Mouse (Mus musculus) layer of hippocampus, adult 18-20 months (tissue): ENCODE results near the gene Mthfd1l. TPM values are rescaled to one million over a fixed set of nuclear protein-coding genes. Genes with fewer than 3 reads are reported as not detected.

Experiments used
- DNase-seq, 2 experiments: peaks; one replicate each; pipeline ENCODE4 v3.0.0; 2022; ENCODE audit warnings: low spot score in 2 of 2
- total RNA-seq, 2 experiments: library from RNA; stranded (reverse); gene quantifications; 2 replicates each; pipeline ENCODE4 v1.2.3; 2021

Mthfd1l gene
- total RNA-seq, 2 experiments from 2014 or later, result 8.7 to 8.9 TPM

GRCm38 (mm10) chr10:4078979-4079630, 106.2 kb downstream of the Mthfd1l start:
- DNase-seq, result no peak

- peak; percentile 41 to 66 for DNase-seq
Observed at GRCm38 (mm10) chr10:4079643-4080244, 106.8 kb downstream of the Mthfd1l start.

- DNase-seq, result no peak
Observed at GRCm38 (mm10) chr10:4083609-4084008, 110.7 kb downstream of the Mthfd1l start.

- DNase-seq, result no peak
Observed at GRCm38 (mm10) chr10:4084907-4085306, 112.0 kb downstream of the Mthfd1l start.

GRCm38 (mm10) chr10:4085363-4086141, 112.6 kb downstream of the Mthfd1l start:
- no peak for DNase-seq

- DNase-seq, result no peak
Observed at GRCm38 (mm10) chr10:4087563-4087962, 114.6 kb downstream of the Mthfd1l start.

- DNase-seq, result no peak
Observed at GRCm38 (mm10) chr10:4088744-4089414, 116.0 kb downstream of the Mthfd1l start.

GRCm38 (mm10) chr10:4089885-4090284, 117.0 kb downstream of the Mthfd1l start:
- DNase-seq, result no peak

GRCm38 (mm10) chr10:4092990-4093389, 120.1 kb downstream of the Mthfd1l start:
- no peak for DNase-seq

GRCm38 (mm10) chr10:4094093-4094817, 121.3 kb downstream of the Mthfd1l start:
- no peak for DNase-seq

GRCm38 (mm10) chr10:4096151-4096550, 123.2 kb downstream of the Mthfd1l start:
- DNase-seq, result no peak

GRCm38 (mm10) chr10:4100007-4100406, 127.1 kb downstream of the Mthfd1l start:
- no peak for DNase-seq

GRCm38 (mm10) chr10:4105676-4106528, 133.0 kb downstream of the Mthfd1l start:
- no peak for DNase-seq

GRCm38 (mm10) chr10:4107661-4108338, 134.9 kb downstream of the Mthfd1l start:
- no peak for DNase-seq

- no peak for DNase-seq
Observed at GRCm38 (mm10) chr10:4108462-4108861, 135.5 kb downstream of the Mthfd1l start.

- no peak for DNase-seq
Observed at GRCm38 (mm10) chr10:4111095-4111794, 138.3 kb downstream of the Mthfd1l start.

GRCm38 (mm10) chr10:4111795-4112139, 138.8 kb downstream of the Mthfd1l start:
- DNase-seq, result no peak

- no peak for DNase-seq
Observed at GRCm38 (mm10) chr10:4112611-4113327, 139.9 kb downstream of the Mthfd1l start.
